Mouse (Mus musculus): Measurements from ENCODE around the gene Vmn1r85.

Gene Vmn1r85

DNA sequence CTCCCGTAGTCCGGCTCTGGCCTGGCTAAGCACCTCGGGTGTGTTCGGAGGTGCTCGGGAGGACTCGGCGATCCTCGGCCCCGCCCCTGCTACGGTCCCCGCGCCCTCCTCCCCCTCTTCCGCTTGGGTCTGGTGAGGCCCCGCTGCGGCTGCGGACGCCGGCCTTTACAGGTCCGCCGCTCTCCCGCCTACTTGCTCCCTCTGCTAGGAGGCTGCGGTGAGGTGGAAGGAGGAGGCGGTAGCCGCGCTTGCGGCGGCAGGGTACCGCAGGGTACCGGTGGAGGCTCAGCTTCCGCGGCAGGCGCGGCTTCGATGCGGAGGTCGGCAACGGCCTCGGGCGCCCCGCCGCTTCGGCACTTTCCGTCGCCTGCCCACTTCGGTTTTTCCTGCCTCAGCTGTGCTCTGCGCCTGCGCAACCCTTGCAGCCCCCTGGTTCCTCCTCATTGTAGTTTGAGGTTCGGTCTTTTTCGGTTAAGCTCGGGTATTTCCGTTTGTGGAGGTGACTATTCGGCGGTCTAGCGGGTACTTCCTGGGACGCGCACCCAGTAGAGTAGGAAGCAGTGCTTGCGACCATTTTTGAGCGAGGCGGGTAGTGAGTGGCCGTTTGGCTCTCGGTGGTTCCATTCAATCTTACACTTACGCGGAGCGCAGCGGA is 56.9 kb downstream of the Vmn1r85 start, which contains the start of gene Ube2m:
Gene Ube2m (minus strand): TSS at position 375 of the 655 bp plus-strand sequence.
- peak; percentile 93 for DNase-seq (ENCODE audit: low read depth, low spot score)

DNA sequence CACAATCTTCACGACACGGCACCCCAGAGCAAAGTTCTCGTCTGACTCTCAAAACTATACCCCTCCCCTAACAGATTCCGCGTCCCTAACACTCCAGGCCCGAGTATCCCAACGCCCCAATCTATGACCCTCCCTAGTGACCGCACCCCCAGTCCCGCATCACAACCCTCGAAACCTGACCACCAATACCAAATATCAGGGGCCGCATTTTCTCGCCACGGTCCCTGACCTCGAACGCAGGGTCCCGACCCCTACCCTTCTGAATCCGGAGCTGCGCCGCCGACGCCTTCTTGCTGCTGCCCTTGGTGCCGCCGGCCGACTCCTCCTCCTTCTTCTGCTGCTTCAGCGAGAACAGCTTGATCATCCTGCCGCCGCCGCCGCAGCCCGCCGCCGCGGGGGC is 57.6 kb downstream of the Vmn1r85 start:
- peak; percentile 76 for DNase-seq (ENCODE audit: low read depth, low spot score)

DNA sequence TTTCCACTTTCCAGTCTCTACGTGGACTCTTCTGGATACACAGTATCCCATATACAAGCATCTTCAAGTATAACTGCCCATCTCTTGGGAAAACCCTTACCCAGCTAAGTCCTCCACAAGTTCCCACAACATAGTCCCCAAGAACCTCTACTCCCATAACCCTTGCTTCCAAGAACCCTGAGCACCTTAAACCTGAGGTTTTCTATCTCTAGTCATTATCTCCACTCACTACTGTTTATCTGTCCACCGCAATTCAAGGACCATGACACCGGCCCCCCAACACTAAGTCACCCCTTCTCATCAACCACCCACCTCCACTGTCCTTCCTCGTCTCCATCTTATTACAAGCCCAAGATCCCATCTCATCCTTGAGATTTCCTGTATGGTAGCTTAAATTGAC is 58.2 kb downstream of the Vmn1r85 start:
- DNase-seq (ENCODE audit: low read depth, low spot score): no peak

DNA sequence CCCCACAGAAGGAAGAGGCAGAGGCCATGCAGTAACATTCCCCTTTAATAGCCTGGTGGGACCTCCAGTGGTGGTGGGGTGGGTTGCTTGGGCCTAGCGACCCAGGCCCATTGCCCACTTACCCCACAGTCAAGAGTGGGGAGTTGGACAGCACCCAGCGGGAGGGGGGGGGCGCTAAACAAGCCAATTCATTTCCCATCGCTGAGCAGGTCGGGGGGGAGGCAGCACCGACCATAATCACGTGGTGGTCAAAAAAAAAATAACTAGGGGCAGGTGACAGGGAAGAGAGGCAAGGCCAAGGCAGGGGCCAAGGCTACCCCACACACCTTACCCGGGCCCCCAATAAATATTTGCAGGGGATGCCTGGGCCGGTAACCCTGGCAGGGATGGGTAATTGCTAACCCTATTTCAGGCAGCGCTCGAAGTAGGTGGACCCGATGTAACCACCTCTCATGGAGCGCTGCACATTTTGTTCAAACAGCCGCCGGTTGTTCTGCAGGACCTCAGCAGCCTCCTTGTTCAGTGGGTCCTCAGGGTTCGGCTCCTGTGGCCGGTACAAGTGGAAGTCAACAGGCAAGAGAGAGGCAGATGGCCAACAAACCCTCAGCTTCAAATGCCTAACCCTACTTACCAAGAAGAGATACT is 59.6 kb downstream of the Vmn1r85 start:
- no peak for DNase-seq (ENCODE audit: low read depth, low spot score)

DNA sequence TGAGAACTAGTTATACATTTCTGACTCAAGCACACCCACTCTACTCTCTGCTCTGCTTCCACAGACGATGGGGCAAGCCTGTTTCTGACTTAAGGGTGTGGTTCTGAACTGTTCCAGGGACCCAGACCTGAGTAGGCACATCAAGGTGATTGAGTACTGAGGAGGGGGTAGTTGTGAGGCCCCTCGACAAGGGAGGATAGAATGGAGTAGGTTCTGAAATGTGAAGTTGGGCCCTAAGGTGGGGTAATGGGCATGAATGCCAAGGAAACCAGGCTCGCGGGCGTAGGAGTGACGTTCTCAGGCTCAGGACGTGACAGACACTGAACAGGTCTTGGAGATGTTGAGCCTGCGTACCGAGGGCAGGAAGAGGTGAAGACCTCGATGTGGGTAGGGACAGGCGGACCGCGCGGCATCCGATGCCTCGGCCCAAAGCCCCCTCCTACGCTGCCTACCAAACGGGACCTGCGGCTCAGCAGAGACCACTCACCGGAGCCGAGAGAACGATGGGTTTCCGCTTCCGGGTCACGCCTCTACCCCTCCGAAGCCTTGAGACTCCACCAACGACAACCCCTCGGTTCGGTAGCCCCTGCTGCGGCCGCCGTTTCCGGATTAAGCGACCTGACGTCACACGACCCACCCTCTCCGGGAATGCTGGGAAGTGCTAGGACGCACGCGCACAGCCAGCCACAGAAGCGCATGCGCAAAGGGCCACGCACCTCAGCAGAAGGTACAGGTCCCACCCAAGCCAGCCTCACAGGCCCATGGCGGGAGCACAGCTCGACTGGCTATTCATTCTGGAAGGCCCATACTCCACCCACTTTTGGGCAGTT is 60.6 kb downstream of the Vmn1r85 start, which contains the start of gene Chmp2a:
Gene Chmp2a (minus strand): TSS at position 660 of the 830 bp plus-strand sequence.
- DNase-seq (ENCODE audit: low read depth, low spot score): peak; percentile 99

DNA sequence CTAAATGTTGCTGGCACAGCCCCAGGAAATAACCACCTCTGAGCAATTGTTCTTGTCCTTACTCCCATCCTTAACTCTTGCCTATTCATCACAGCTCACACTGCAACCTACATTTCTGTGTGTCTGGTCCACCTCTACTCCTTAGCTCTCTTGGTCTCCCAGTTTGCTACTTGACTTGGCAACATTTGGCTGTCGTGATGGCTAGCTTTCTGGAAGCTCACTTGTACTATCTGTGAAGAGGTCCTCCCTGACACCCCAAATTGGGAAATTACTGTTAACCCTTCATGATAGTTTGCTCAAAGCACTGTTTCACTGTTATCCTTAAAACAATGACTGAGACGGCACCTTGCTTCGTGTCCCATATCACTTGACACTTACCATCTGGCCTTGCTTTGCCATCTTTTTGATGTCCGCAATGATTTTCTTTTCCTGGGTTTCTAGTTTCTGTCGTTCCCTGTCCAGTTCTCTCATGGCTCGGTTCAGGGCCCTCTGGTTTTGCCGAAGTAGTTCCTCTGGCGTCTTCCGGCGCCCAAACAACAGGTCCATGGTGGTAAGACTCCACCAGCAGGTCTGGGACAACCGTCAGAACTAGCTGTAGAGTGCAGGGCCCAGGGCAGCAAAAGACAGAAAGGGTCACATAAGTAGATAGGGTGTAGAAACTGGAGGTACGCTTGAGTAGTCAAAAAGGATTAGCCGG is 61.4 kb downstream of the Vmn1r85 start:
- no peak for DNase-seq (ENCODE audit: low read depth, low spot score)
